Mouse (Mus musculus) right cerebral cortex, adult 2 months (tissue): ENCODE measurements around the gene Lysmd3.
A peak's percentile ranks its signal among the peaks of the same experiment; 100 is the strongest.
"Not testable (repeated sequence)": the region's sequence is repeated elsewhere in the genome, so short reads cannot be mapped to it uniquely, and the experiment has no call there.

Source experiments
- DNase-seq, 2 experiments: peaks; one replicate each; pipeline ENCODE4 v3.0.0; 2021 to 2022; ENCODE audit warnings: low spot score in 2 of 2

Gene Lysmd3

DNA sequence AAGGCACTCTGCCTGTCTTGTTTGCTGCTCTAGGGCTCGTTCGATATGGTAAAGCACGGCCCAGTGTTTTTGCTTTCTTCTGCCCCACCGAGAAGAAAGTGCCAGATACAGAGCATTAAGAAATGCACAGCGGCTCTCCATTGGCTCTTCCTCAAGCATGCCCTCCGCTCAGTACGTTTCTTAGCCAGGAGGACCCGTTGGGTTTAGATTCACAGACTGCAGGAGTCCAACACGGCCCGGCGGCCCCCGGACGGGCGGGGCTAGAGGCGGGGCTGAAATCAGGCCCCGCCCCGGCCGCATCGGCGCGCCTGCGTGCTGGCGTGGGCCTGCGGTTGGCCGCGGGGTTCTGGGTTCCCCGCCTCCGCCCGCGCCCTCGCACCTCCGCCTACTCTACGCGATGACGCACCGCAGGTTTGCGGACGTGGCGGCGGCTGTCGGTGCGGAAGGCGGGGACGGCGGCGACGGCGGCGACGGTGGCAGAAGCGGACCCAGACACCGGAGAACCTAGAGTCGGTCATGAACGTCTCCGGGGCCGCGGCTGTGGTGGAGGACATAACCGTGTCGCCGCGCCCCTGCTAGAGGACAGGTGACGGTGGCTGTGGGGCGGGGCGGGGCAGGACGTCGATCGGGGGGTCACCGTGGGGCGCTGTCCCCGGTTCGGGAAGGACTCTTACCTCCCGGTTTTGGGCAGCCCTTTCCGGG, at the start of gene Lysmd3:
TSS of gene Lysmd3 (plus strand) at position 313 of the 702 bp plus-strand sequence.
- peak; percentile 91 to 95 for DNase-seq

DNA sequence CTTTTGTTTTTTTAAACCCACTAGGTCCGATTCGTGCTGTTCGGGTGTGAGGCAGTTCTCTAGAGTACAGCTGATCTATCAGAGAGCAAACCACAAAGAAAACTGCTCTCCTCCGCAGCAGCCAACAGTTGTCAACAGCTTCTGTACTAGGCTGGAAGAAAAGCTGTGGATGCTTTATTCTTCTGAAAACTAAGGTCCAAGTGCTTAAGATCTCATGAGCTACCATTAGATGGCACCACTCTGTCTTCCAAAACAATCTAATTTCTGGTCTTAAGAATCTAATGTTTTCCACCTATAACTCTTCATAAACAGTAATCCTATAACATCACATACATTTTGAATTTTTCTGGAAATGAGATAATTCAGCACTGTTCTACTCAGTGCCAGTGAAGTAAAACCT, 47.1 kb upstream of the Lysmd3 start:
- peak in 1 of 2 experiments; percentile 5 for DNase-seq

DNA sequence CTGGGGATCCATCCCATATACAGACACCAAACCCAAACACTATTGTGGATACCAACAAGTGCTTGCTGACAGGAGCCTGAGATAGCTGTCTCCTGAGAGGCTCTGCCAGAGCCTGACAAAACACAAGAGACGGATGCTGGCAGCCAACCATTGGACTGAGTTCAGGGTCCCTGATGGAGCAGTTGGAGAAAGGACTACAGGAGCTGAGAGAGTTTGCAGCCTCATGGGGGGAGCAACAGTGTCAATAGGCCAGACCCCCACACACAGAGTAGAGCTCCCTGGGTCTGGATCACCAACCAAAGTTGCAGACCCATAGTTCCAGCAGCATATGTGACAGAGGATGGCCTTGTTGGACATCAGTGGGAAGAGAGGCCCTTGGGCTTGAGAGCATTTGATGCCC, 29.6 kb upstream of the Lysmd3 start:
- DNase-seq: not testable (repeated sequence)

DNA sequence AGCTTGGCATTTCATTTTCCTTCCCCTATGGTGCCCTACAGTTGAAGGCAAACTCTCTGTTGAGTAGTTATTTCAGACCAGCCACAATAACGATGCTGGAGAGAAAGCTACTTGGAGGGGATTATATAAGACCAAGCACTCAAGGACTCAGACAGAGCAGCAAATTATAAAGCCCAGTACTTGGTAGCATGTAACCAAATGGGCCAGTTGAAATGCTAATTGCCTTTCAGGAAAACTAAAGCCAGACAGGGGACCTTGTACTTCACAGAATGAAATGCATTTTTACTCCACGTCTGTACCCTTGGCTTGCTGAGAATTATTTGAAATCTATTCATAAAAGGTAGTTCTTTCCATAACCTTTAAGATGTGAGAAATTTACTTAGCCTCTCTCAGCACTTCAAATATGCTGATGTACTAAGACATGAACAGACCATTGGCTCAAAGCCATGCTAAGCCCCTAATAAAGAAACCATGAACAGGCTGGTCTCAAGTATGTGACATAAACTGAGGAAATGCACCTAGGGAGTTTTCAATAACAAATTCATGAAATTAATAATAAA, 28.8 kb upstream of the Lysmd3 start:
- DNase-seq: no peak

DNA sequence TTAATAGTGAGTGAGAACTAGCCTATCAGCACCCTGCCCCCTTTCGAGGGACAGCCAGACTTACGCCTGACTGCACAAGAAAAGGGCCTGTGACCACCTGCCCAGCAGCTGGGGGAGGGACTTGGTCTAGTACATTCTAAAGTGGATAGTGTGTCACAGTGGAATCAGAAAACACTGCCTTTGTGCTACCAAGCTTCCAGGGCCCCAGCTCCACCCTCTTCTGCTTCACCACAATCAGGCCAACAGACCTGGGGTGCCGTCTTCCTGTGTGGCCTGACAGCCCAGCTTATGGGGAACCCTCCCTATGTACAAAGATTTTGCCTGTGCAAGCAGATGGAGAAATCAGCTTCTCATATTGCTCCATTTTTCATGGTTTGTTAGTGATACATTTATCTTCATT, 28.1 kb upstream of the Lysmd3 start:
- no peak for DNase-seq

DNA sequence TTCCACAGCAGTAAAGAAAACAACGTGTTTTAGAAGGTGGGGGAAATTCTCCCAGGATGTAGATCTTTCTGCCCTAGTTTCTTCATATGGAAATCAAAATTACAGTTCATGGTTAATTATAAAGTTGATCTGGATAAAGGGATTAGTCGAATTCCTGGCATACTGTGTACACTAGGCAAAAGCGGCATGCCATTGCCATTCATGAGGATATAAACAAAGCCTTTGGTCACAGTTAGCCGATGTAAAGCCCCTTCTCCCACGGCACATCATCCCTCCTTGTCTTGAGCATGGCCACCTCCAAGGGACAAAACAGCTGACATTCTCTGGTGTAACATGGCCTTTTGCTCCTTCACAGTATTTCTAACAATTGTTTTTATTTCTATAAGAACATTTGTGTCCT, 26.9 kb upstream of the Lysmd3 start:
- DNase-seq: no peak

DNA sequence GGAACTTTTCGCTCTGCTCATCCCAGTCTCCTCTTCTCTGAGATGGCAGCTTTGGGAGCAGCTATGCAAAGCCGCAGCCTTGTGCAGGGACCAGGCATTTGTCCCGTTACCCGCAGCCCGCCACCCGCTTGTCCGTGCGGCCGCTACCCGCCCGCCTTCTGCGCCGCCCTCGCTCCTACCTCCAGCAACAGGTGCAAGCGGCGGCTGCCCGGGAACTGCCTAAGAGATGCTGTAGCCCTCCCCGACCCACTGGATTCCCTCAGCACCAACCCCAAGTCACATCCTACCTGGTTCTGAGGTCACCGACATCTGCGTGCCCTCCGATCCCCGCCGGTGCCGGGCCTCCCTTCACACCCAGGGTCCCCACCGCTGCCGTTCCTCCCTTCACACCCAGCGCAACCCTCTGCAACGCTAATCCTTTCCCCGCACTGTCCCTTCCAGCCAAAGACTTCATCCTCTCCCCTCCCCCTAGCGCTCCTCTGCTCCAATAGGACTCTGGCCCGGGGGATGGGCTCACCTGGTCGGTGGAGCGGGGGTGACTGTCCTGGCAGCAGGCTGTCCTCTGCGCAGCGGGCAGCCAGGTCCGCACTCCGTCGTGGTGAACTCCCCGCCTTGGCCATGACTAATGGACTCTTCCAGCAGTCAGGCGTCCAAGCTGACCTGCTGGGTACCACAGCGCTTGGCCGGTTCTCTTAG, 24.6 kb upstream of the Lysmd3 start, which contains the start of gene Adgrv1:
TSS of gene Adgrv1 (minus strand) at position 435 of the 696 bp plus-strand sequence.
- peak; percentile 14 to 31 for DNase-seq

DNA sequence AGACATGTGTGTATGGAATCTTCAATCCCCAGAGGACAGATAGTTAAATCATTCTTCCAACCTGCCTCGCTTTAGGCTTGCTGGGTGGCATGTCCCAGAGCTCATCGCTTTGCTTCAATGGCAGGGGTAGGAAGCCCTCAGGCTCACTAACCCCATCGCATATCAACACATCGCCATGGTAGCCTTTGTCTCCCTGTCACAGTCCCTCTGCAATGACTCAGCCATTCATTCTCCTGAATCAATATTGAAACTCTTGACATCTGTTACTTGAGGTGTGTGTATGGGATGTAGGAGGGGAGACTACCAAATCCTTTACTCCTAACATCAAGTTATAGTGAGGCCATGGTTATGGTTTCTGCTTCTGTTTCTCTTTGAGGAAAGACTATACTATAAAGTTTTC, 17.8 kb upstream of the Lysmd3 start:
- DNase-seq: no peak

DNA sequence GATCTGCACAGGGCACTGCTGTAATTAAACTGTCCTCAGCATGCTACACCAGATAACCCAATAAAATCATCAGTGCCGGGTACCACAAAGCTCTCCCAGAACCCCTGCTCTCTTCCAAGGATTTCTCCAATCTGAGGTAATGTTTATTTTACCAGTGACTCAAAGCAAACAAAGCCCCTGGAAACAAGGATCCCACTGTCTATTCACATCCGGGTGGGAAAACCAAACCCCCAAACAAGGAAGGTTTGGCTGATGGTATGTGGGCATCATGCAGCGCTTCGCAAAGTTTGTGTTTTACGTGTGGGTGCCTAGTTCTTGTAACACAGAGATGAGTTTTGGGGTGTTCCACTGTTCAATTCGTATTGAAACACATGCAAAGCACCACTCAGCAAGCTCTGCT, 16.6 kb upstream of the Lysmd3 start:
- no peak for DNase-seq

DNA sequence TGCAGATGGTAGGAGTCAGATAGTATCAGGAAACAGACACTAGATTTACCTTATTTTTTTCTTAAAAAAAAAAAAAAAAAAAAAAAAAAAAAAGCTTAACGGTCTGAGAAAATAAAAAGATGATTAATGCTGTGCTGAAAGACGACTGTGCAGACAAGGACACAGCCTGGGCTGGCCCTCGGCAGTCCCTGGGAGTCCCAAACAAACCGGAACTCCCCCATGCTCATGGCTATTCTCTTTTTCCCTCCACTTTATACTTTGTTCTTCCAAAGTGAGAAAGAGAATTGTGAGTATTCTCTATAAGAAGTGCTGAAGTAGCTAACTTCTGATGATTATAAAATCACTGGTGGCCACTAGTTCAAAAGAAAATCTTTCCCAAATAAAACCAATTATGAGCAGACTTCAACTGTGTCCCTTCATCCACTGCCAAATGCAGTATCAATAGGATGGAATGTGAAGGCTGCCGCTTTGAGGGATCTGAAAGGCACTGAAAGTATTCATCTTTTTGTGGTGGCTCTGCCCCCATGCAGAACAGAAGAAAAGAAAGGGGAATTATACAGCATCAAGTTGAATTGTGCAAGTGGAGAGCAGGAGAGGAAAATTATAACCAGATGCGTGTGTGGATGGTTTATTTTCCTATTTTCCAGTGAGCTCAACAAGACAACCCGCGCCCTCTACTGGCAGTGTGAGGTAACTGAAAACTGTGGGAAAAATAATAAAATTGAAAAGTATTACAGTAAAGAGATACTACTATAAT, 16.0 kb upstream of the Lysmd3 start:
- DNase-seq: peak; percentile 54 to 65

DNA sequence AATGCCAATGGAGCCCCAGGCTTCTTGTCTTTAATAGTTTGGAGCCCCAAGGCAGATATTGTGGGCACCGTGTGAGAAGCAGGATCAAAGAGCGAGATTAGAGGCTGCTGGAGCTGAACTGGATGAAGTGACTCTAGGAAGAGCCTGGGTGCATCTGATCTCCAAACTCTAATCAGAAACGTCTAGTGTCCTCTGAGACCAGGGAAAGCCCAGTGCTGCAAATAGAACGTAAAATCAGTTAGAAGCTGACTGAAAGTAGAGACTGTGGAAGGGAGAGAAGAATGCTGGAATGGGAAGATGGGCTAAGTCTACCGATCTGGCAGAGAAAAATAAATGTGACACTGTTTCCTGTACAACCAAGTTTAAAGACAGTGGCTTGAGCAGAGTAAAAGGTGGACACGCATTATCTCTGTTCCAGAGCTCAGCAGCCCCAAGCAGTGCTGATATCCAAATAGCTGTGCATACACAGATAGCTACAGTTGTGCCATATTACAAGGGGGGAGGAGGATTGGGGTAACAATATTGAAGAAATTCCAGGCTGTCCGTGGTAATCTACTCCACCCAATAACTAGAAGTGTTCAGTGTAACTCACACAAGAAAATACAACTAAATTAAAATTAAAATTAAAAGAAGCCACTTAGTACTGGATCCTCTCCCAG, 14.8 kb upstream of the Lysmd3 start:
- no peak for DNase-seq

DNA sequence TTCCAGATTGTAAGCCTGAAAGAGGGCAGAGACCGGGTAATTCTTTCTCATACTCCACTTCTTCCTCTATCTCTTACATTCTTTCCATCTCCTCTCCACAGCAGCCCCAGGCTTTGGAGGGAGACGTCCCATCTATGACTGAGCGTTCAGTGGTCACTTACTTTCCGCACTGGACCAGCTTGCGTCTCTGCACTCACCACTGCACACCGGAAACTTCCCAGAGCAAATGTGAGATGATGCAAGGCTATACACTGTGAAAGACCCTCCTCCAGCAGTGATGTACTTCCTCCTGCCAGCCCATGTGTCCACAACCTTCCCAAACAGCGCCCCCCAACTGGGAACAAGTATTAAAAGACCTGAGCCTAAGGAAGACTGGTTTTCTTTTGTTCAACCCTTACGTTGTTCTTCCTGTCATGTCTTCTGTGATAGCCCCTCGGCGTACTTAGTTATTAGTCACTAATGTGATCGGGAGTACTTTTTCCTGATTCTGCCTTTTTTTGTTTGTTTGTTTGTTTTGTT, 13.4 kb upstream of the Lysmd3 start:
- no peak for DNase-seq

DNA sequence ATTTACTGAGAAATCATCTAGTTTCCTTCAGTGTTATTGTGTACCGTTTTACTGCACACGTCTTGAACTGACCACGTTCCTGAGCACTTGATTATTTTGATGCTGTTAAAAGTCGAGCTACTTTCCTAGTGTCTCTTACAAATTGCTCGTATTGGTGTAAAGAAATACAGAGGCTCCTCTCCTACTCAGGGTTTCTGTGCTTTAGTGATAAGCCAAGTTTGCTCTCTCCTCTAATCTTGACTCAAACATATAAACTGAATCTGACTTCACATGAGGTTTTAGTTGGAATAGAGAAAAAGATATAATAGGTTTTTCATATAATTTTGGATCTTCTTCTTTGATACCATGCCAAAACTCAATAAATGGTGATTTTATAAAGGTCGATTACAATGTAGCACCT, 11.1 kb upstream of the Lysmd3 start:
- no peak for DNase-seq

DNA sequence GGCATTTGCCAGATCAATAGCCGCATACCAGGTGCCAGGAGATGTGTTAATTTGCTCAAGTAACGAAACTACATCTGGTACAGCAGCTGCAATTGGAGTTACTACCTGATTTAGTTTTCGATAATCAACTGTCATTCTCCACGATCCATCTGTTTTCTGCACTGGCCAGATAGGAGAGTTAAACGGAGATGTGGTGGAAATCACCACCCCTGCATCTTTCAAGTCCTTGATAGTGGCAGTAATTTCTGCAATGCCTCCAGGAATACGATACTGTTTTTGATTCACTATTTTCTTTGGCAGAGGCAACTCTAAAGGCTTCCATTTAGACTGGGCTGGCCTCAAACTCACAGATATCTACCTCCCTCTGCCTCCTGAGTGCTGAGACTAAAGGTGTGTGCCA, 7.1 kb upstream of the Lysmd3 start:
- DNase-seq: not testable (repeated sequence)

DNA sequence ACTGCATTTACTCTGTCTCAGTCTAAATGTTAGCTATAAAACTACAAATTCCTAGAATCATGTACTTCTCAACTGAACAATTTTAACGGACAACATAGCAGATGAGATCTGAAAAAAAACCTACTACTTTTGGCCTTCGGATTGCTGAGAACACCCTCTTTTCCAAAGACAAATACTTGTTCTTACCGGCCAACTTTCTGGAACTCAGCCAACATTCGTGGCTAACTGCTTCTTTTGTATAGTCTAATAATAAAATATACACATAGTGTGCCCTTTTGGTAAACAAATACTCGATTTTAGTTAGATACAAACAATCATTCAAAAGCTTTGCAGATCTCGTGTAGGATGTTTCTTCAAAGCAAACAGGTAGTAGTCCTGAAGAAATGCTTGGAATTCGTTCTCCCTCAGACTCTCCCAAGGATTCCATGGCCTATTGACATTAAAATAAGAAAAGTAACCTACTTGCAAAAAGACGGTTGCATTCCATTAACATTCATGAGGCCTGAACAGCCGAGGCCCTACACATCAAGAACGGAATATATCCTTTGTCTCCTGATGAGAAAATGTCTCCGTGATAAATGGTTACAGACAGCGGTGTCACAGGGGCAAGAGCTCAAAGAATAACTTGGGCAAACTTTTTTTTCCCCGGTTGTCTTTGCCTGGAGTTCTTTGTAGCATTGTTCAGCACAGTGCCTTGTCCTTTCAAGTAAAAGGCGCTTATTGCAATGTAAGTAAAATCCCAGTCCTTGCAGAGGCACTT, 1.2 kb upstream of the Lysmd3 start:
- DNase-seq: no peak

DNA sequence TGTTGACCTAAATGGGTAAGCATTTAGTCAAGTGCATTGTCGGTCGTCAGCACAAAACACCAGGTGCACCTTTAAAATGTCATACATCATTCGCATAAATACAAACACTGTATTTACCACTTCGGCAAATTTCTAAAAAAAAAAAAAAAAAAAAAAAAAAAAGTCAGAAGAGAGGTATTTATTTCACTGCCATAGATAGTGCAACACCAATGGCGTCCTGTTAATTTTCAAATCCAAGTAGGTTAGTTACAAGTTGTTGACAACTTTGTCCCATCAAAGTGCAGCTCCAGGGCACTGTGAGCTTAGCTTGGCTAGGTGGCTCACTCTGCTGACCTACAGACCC, 484 bp upstream of the Lysmd3 start:
- DNase-seq: no peak

DNA sequence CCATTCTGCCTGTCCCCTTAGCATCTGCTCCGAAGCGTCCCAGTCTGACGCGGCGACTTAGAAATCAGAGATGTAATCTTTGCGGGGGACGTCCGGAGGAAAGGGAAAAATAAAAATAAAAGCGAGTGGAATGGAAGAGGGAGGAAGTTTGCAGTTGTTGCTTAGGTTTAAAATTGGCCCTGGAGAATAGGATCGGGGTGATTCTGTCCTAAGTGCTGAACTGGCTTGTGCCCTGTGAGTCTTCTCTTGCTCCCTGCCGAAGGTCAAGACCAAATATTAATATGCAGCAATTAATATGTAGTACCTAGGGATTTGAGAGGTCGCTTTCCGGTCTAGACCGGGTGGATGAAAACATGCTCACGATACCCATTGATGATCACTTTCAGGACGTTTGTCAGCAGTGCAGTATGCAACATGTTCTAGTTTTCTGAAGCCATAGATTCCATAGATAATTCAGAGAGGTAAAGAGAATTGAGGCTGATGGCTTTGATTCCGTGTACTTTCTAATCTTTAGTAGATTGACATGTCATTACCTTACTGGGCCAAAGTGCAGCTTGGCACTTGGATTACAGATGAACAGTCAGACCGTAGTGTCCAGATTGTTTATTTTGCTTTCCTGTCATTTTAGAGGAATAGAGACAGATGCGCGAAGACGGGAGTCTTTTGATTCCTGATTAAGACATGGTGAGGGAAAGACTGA, 740 bp downstream of the Lysmd3 start:
- DNase-seq: peak; percentile 21

DNA sequence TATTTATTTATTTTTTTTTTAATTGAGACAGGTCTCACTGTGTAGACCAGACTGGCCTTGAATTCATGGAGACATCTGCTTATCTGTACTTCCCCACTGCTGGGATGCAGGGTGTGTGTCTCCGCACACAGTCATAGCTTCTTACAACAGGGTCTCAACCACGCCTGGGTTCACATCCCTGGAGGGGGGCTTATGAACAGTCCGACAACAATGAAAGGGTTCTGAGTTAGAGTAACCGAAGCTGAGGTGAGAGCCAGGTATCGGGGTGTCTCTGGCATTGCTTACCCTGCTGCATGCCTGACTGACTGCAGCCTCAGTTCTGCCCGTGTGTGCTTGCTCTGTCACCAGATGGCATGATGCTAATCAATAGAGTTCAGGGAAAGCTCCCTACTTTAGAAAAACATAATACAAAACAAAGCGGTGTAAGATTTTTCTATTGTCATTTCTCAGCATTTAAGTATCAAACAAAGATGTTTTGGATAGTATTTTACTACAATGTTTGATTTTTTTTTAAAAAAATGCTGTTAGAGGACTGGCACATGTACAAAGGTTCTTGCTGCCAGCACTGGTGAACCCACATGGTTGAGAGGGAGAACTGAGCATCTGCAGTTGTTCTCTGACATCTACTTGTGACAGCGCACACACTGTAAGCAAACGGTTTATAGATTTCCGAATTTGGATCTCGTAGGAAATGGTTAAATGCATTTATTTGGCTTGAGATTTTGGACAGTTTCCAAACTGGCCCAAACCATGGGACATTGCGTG, 6.3 kb downstream of the Lysmd3 start:
- DNase-seq: no peak

DNA sequence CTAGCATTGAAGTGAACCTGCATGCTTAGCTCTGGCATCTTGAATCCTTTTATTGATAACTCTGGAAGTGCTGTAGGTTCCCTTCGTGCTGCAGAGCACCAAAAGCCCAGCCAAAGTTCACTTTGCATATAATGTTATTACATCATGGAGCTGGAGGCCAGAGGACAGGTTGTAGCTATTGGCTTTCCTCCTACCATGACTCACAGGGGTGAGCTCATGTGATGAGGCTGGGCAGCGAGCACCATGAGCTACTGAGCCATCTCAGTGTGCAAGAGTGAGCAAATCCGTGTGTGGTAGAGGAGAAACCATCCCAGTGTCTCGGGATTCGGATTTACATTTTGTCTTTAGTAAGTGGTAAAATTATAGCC, 6.9 kb downstream of the Lysmd3 start:
- DNase-seq: no peak

DNA sequence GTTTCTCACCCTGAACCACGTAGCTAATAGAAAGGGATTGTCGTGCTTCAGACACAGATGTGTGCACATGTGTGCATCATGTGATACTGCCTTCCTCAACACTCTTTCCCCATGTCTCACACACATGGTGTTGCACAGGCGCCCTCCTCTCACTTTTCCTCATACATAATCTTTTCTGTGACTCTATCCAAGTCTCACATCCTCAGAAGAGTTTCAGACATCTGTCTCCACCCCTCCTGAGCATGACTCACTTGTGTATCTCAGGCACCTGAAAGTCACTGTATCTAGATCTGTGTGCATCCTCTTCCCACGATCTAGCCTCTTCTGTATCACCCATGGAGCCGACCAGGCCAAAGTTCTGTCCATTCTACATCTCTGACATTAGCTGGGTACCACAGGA, 10.2 kb downstream of the Lysmd3 start:
- DNase-seq: no peak
